8 mouse cellular contexts compared by ENCODE assay signal in the genomic region with DNA sequence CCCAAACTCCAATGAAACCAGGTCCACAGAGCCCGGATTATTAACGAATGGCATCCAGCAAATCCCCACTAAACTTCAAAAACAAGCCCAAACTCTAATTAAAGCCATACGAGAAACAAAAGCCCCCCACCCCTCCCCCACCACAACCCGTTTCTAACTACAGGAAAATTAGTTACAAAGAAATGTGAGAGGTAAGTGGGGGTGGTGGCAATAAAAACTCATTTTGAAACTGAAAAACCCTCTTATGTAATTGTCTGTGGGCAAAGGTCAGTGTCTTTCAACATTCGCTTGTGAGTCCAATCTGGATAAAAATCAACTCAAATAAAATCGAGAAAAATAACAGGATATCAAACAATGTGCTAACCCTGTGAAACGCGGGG. TPM values are rescaled to one million over a fixed set of nuclear protein-coding genes. Genes with fewer than 3 reads are reported as not detected.
DNase-seq lines count a peak whose midpoint lies in the region; ATAC-seq lines count a peak whose summit lies in the region.
"Had no signal": no experiment of that assay in that cellular context is flagged by ENCODE, and none has a peak within 500 bp of the region (broad histone marks: within the 10 kb centered on the region; RNA-seq: fewer than 3 reads in every experiment).

No protein-coding gene starts in this region.

- H3K27ac ChIP-seq in forebrain, embryonic 10.5 days: no peak overlapping the region
- no peak overlapping the region for H3K27ac ChIP-seq in neural tube, embryonic 13.5 days (replicated peaks)

- peaks cover 58% of the 10 kb centered on the region for H3K4me1 ChIP-seq in forebrain, embryonic 10.5 days
- H3K4me1 ChIP-seq in neural tube, embryonic 13.5 days (replicated peaks): peaks cover 51% of the 10 kb centered on the region

- peak overlapping the region; percentile 31 for H3K4me3 ChIP-seq in forebrain, embryonic 10.5 days
- peak overlapping the region; percentile 89 for H3K4me3 ChIP-seq in neural tube, embryonic 13.5 days

- DNase-seq in lung, postnatal 25 days (ENCODE audit: low spot score): peak; percentile 35
- no peak for DNase-seq in lung, postnatal 14 days
- peak; percentile 25 for DNase-seq in forebrain, embryonic 10.5 days (ENCODE audit: extremely low spot score, low spot score)
- DNase-seq in hindlimb bud, embryonic 11.5 days (ENCODE audit: extremely low spot score, low read depth, low spot score): peak; percentile 58
- DNase-seq in adrenal gland, adult 2 months: no peak
- no peak for DNase-seq in cerebellum, adult 18-20 months
- DNase-seq: thymus, adult 18-20 months had no signal

- peaks cover 61% of the 10 kb centered on the region for H3K27me3 ChIP-seq in forebrain, embryonic 10.5 days (ENCODE audit: poor library complexity, severe bottlenecking)
- H3K27me3 ChIP-seq in neural tube, embryonic 13.5 days: no peaks in the 10 kb centered on the region

- ATAC-seq in neural tube, embryonic 13.5 days (ENCODE audit: low read depth): no peak

- 14% methylated on average over 8 of the region's 8 CpGs for WGBS in forebrain, embryonic 10.5 days
- WGBS in neural tube, embryonic 13.5 days: 22% methylated on average over 8 of the region's 8 CpGs

- H3K4me2 ChIP-seq in neural tube, embryonic 13.5 days: peak overlapping the region; percentile 98

- H3K9me3 ChIP-seq in forebrain, embryonic 10.5 days: no peaks in the 10 kb centered on the region
- no peaks in the 10 kb centered on the region for H3K9me3 ChIP-seq in neural tube, embryonic 13.5 days

- peak overlapping the region; percentile 95; the same call in 1 of the 2 replicates for H3K9ac ChIP-seq in neural tube, embryonic 13.5 days

- H3K36me3 ChIP-seq in forebrain, embryonic 10.5 days (replicated peaks): no peaks in the 10 kb centered on the region
- H3K36me3 ChIP-seq in neural tube, embryonic 13.5 days: no peaks in the 10 kb centered on the region

RNA-seq across cellular contexts. Expression of a gene that starts 4.8 kb away (rescaled TPM):
- 13.4 and 15.3 TPM in 2 replicates for polyA plus RNA-seq in forebrain, embryonic 10.5 days (2016; fragmentation: Nextera tagmentation; extraction: Ambion mirVana)
- polyA plus RNA-seq in neural tube, embryonic 13.5 days (2015; fragmentation: Nextera tagmentation; extraction: Ambion mirVana): 53.1 and 53.6 TPM in 2 replicates
- 10 to 100 TPM; 19.6 to 85.0 TPM for total RNA-seq in adrenal gland, adult 2 months (2021)
- 7.6 TPM in 2 replicates for polyA plus RNA-seq in adrenal gland, adult 2 months (2012; rRNA removed)

RNA-seq across cellular contexts. Expression of a gene that starts 46.6 kb away (rescaled TPM):
- 26.8 and 31.0 TPM in 2 replicates for polyA plus RNA-seq in forebrain, embryonic 10.5 days (2016; fragmentation: Nextera tagmentation; extraction: Ambion mirVana)
- polyA plus RNA-seq in neural tube, embryonic 13.5 days (2015; fragmentation: Nextera tagmentation; extraction: Ambion mirVana): 67.3 and 68.3 TPM in 2 replicates
- total RNA-seq in adrenal gland, adult 2 months (2021): 100 to 1,000 TPM; 119 to 135 TPM
- 28.9 and 36.9 TPM in 2 replicates for polyA plus RNA-seq in adrenal gland, adult 2 months (2012; rRNA removed)

Comparison
In these comparisons a context has a peak if more than half of its experiments do, and no peak if none do; other contexts are left out.
1. DNase-seq: peak in lung, postnatal 25 days (single experiment), forebrain, embryonic 10.5 days (single experiment) and hindlimb bud, embryonic 11.5 days (single experiment); none in lung, postnatal 14 days (single experiment), adrenal gland, adult 2 months (single experiment) and cerebellum, adult 18-20 months (0 of 2).